Mouse (Mus musculus) CH12.LX (cell line): ENCODE measurements at regions not wholly inside any gene's neighbourhood (a gene's known extent, or its start where the extent isn't known, plus 50 kb on each side); places are given as distances from the start of the nearest gene placed in this dataset.

Experiments
- BHLHE40 ChIP-seq: IDR thresholded peaks from 2 replicates; pipeline ENCODE4 v1.6.1; 2011; ENCODE audit warnings: mild to moderate bottlenecking, low read depth, low read length, improper control_type of control experiment
- CTCF ChIP-seq, 2 experiments: IDR thresholded peaks in 1 of 2; conservative IDR thresholded peaks in 1 of 2; 2 replicates each; pipeline ENCODE4 v1.5.1; 2011 to 2012; ENCODE audit warnings: low read depth in 2 of 2, low read length in 2 of 2, improper control_type of control experiment in 1 of 2, inconsistent platforms in 1 of 2, mild to moderate bottlenecking in 1 of 2, moderate library complexity in 1 of 2
- ELF1 ChIP-seq: IDR thresholded peaks from 2 replicates; pipeline ENCODE4 v1.6.1; 2014; ENCODE audit warnings: low read depth, mild to moderate bottlenecking, inconsistent platforms, low read length, improper control_type of control experiment
- EP300 ChIP-seq: IDR thresholded peaks from 2 replicates; pipeline ENCODE4 v1.6.1; 2011; ENCODE audit warnings: low read length, improper control_type of control experiment
- ETS1 ChIP-seq: conservative IDR thresholded peaks from 2 replicates; pipeline ENCODE4 v1.6.1; 2012; ENCODE audit warnings: low read depth, mild to moderate bottlenecking, inconsistent platforms, low read length, improper control_type of control experiment, moderate library complexity
- HCFC1 ChIP-seq: IDR thresholded peaks from 2 replicates; pipeline ENCODE4 v1.6.1; 2012; ENCODE audit warnings: low read depth, mild to moderate bottlenecking, inconsistent platforms, low read length, improper control_type of control experiment
- JUND ChIP-seq: conservative IDR thresholded peaks from 2 replicates; pipeline ENCODE4 v1.6.1; 2011; ENCODE audit warnings: low read depth, low read length, improper control_type of control experiment
- MAFK ChIP-seq: IDR thresholded peaks from 2 replicates; pipeline ENCODE4 v1.6.1; 2011; ENCODE audit warnings: low read length, improper control_type of control experiment; ENCODE audit not compliant: insufficient replicate concordance
- MAX ChIP-seq: IDR thresholded peaks from 2 replicates; pipeline ENCODE4 v1.6.1; 2011; ENCODE audit warnings: low read length, improper control_type of control experiment
- MAZ ChIP-seq: IDR thresholded peaks from 2 replicates; pipeline ENCODE4 v1.6.1; 2012; ENCODE audit warnings: low read depth, mild to moderate bottlenecking, inconsistent platforms, low read length, improper control_type of control experiment, moderate library complexity
- POLR2A ChIP-seq: IDR thresholded peaks from 2 replicates; pipeline ENCODE4 v1.6.1; 2011; ENCODE audit warnings: low read depth, mild to moderate bottlenecking, improper control_type of control experiment, low read length
- TCF12 ChIP-seq: IDR thresholded peaks from 2 replicates; pipeline ENCODE4 v1.6.1; 2014; ENCODE audit warnings: low read depth, mild to moderate bottlenecking, inconsistent platforms, low read length, improper control_type of control experiment
- USF2 ChIP-seq: conservative IDR thresholded peaks from 2 replicates; pipeline ENCODE4 v1.6.1; 2011; ENCODE audit warnings: low read depth, low read length, improper control_type of control experiment
- ZKSCAN1 ChIP-seq: IDR thresholded peaks from 2 replicates; pipeline ENCODE4 v1.6.1; 2012; ENCODE audit warnings: low read depth, inconsistent platforms, low read length, improper control_type of control experiment, borderline replicate concordance

- TF ChIP-seq MAZ = no peak
- no peak for TF ChIP-seq POLR2A
- TF ChIP-seq CTCF (conservative IDR thresholded peaks at IDR 0.05 in 1 of 2, IDR thresholded peaks at IDR 0.05 in 1 of 2; ENCODE audit: low read depth in 2 of 2, low read length in 2 of 2) = no peak
- no peak for TF ChIP-seq TCF12
- TF ChIP-seq MAFK = no peak
- TF ChIP-seq BHLHE40 = peak; percentile 37; the same call in 1 of the 2 replicates
- no peak for TF ChIP-seq EP300
- no peak for TF ChIP-seq MAX
- no peak for TF ChIP-seq ELF1
- no peak for TF ChIP-seq ZKSCAN1
- TF ChIP-seq HCFC1 = no peak
- no peak for TF ChIP-seq JUND
- no peak for TF ChIP-seq USF2
- peak; percentile 67; the same call in 1 of the 2 replicates for TF ChIP-seq ETS1
Observed at GRCm38 (mm10) chr10:96690868-96691302, 74.1 kb downstream of the Btg1 start.
